Mouse (Mus musculus) midbrain, embryonic 14.5 days (tissue): Measurements from ENCODE around the gene Ppp3cb. TPM values are rescaled to one million over a fixed set of nuclear protein-coding genes. Genes with fewer than 3 reads are reported as not detected.

Source experiments
- ATAC-seq: fragments of 200-750 bp; cut with Nextera tagmentation; 2 replicates; pipeline ENCODE4 v1.8.0; 2017; ENCODE audit warnings: moderate number of reproducible peaks, moderate library complexity; ENCODE audit not compliant: low FRiP score, low TSS enrichment
- DNase-seq: peaks from one replicate; pipeline ENCODE4 v3.0.0-alpha.2; 2015
- H3K27ac ChIP-seq: fragments of 300-500 bp; sonication (generic); replicated peaks from 2 replicates; pipeline ENCODE4 v1.5.1; 2014; ENCODE audit warnings: mild to moderate bottlenecking, low read depth, low read length, moderate library complexity
- H3K27me3 ChIP-seq: fragments of 300-500 bp; sonication (generic); 2 replicates; pipeline ENCODE4 v1.6.1; 2014; ENCODE audit warnings: low read length, control low read depth, mixed read lengths; ENCODE audit not compliant: control insufficient read depth, insufficient read depth
- H3K36me3 ChIP-seq: fragments of 300-500 bp; sonication (generic); 2 replicates; pipeline ENCODE4 v1.6.1; 2014; ENCODE audit warnings: low read length, control low read depth; ENCODE audit not compliant: control insufficient read depth, insufficient read depth
- H3K4me1 ChIP-seq: fragments of 300-500 bp; sonication (generic); 2 replicates; pipeline ENCODE4 v1.6.1; 2014; ENCODE audit warnings: mild to moderate bottlenecking, antibody characterized with exemption, low read length, control low read depth; ENCODE audit not compliant: control insufficient read depth, insufficient read depth
- H3K4me2 ChIP-seq: fragments of 300-500 bp; sonication (generic); 2 replicates; pipeline ENCODE4 v1.6.1; 2014; ENCODE audit warnings: mild to moderate bottlenecking, low read length, moderate library complexity
- H3K4me3 ChIP-seq: fragments of 300-500 bp; sonication (generic); replicated peaks from 2 replicates; pipeline ENCODE4 v1.5.1; 2014; ENCODE audit warnings: low read depth, low read length
- H3K9ac ChIP-seq: fragments of 300-500 bp; sonication (generic); replicated peaks from 2 replicates; pipeline ENCODE4 v1.6.1; 2014; ENCODE audit warnings: mild to moderate bottlenecking, low read length, moderate library complexity
- H3K9me3 ChIP-seq: fragments of 300-500 bp; sonication (generic); 2 replicates; pipeline ENCODE4 v1.6.1; 2016; ENCODE audit warnings: low read length, control low read depth, mixed read lengths; ENCODE audit not compliant: control insufficient read depth
- WGBS: fragments of 180-500 bp; shearing (Covaris S2); extraction: QIAGEN DNeasy Blood & Tissue Kit; methylation state at CpG from one replicate; pipeline ENCODE4 v1.1.7; 2014; 5-methylcytosine and 5-hydroxymethylcytosine counted together
- polyA plus RNA-seq: library from polyadenylated mRNA; unstranded; fragments of >200 nt; fragmentation: Nextera tagmentation; extraction: Ambion mirVana; gene quantifications from 2 replicates; pipeline ENCODE4 v1.2.1, GENCODE M21; 2014

Gene Ppp3cb
- polyA plus RNA-seq, 1 experiment from 2014 or later = 119 TPM

- H3K27me3 ChIP-seq = no peaks in the 10 kb centered on the region
- H3K9ac ChIP-seq = no peak overlapping the region
- H3K27ac ChIP-seq = no peak overlapping the region
- 38% methylated on average over 4 of the region's 4 CpGs for WGBS
- no peaks in the 10 kb centered on the region for H3K4me1 ChIP-seq
- H3K4me3 ChIP-seq = no peak overlapping the region
- H3K36me3 ChIP-seq = no peaks in the 10 kb centered on the region
- H3K4me2 ChIP-seq = no peak overlapping the region
- no peaks in the 10 kb centered on the region for H3K9me3 ChIP-seq
- DNase-seq (no peak), ATAC-seq (no peak)
Measured at GRCm38 (mm10) chr14:20477261-20478025, 68.9 kb downstream of the Ppp3cb start.

DNA sequence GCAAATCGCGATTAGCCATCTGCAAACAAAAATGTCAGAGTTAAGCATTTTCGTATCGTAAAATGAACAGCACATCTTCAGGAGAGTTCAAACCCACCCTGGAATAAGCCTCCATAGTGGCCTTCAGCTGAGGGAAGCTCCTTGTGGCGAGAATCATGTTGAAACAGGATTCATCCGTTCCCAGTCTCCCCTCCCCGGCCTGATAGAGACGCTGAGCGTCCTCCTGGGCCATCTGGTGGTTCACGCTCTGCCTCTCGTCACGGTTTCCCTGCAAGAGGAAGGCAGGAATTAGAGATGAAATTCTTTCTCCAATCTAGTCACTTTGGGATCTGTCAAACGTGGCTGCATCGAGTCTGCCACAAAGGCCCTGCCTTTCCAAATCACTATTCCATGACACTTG is 86.2 kb downstream of the Ppp3cb start:
- ATAC-seq = no peak
- no peak overlapping the region for H3K4me3 ChIP-seq

GRCm38 (mm10) chr14:20458378-20458777 is 88.0 kb downstream of the Ppp3cb start:
- Histone ChIP-seq H3K9ac (no peak overlapping the region), H3K9me3 (no peaks in the 10 kb centered on the region), H3K4me1 (no peaks in the 10 kb centered on the region), H3K27me3 (no peaks in the 10 kb centered on the region), H3K4me2 (no peak overlapping the region), H3K36me3 (no peaks in the 10 kb centered on the region), H3K27ac (no peak overlapping the region), H3K4me3 (no peak overlapping the region)
- 91% methylated on average over 9 of the region's 9 CpGs for WGBS
- ATAC-seq (no peak), DNase-seq (no peak)

More for the DNA sequence above, 86.2 kb downstream of the Ppp3cb start:
- WGBS = 75% methylated on average over 14 of the region's 14 CpGs
- H3K36me3 ChIP-seq = 0 out of 2 replicates have a peak, but pooled peaks cover 2% of the 10 kb centered on the region
- H3K4me2 ChIP-seq = no peak overlapping the region
- no peaks in the 10 kb centered on the region for H3K9me3 ChIP-seq
- H3K9ac ChIP-seq = no peak overlapping the region
- no peaks in the 10 kb centered on the region for H3K4me1 ChIP-seq
- H3K27me3 ChIP-seq = no peaks in the 10 kb centered on the region
- no peak overlapping the region for H3K27ac ChIP-seq
- no peak for DNase-seq

DNA sequence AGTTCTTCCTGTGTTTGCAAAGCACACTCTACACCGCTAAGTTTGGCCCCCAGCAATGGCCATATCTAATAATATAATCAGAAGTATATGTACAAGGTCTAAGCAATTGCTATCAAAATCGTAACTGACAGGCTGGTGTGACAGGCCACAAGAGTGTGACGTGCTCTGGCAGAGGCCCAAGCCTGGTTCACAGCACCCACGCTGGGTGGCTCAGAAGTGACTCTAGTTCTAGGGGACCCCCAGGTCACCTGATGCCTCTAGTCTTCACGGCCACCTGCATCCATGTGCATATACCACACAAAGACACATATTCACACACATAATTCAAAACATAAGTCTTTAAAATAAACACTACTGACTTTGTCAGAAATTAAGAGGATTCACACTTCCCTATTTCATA is 93.4 kb downstream of the Ppp3cb start:
- ATAC-seq (no peak), DNase-seq (no peak)
- no peak overlapping the region for H3K9ac ChIP-seq
- H3K27ac ChIP-seq = no peak overlapping the region
- H3K4me3 ChIP-seq = no peak overlapping the region
- H3K4me1 ChIP-seq = no peaks in the 10 kb centered on the region
- no peak overlapping the region for H3K4me2 ChIP-seq
- WGBS = 94% methylated on average over 5 of the region's 5 CpGs
- no peaks in the 10 kb centered on the region for H3K36me3 ChIP-seq
- H3K27me3 ChIP-seq = no peaks in the 10 kb centered on the region
- no peaks in the 10 kb centered on the region for H3K9me3 ChIP-seq

DNA sequence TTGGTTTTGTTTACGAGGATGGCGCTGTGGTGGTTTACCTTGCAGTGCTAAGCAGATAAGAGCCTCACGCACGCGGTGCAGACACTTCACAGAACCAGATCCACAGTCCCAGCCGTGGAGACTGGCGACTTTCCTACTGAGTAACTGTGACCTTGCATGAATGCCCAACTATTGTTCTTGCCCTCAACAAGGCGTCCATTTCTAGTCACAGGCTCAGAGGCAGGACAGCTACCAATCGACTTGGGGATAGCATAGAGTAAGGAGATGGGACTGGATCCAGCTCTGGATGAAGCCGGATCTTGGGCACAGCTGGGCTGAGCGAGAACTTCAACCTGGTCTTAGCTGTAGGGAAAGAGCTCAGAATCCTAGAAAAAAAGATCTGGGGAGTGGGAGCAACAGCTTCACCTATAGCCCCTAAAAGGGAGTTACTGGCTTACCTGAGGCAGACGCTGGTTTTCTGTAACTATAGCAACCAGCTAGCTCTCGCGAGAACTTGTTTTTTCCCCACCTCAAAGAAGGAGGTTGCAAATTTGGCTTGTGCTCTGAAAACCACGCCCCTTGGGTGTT is 94.5 kb downstream of the Ppp3cb start, which contains the start of gene Cfap70:
Gene Cfap70 (minus strand): TSS at position 462 of the 567 bp plus-strand sequence.
- Histone ChIP-seq H3K27ac (0 out of 2 replicates have a peak within 1 kb of the TSS, but pooled peaks have one; percentile 20), H3K4me3 (peak within 1 kb of the TSS; percentile 34), H3K36me3 (no peaks in the 10 kb centered on the region), H3K4me2 (peak within 1 kb of the TSS; percentile 65), H3K9ac (peak within 1 kb of the TSS; percentile 45), H3K9me3 (no peaks in the 10 kb centered on the region), H3K4me1 (no peaks in the 10 kb centered on the region), H3K27me3 (no peaks in the 10 kb centered on the region)
- WGBS = 3% methylated on average over 15 of the region's 15 CpGs
- peak; percentile 83 for DNase-seq
- ATAC-seq = peak; percentile 55; the same call in 1 of the 2 replicates

- H3K36me3 ChIP-seq = no peaks in the 10 kb centered on the region
- H3K27ac ChIP-seq = 0 out of 2 replicates have a peak overlapping the region, but pooled peaks have one; percentile 20
Measured at GRCm38 (mm10) chr14:20451302-20451701, 95.1 kb downstream of the Ppp3cb start.

More at GRCm38 (mm10) chr14:20451302-20451701, 95.1 kb downstream of the Ppp3cb start:
- ATAC-seq (no peak), DNase-seq (peak; percentile 3)
- Histone ChIP-seq H3K4me3 (peak overlapping the region; percentile 34), H3K4me2 (peak overlapping the region; percentile 65), H3K27me3 (no peaks in the 10 kb centered on the region), H3K9ac (peak overlapping the region; percentile 45), H3K4me1 (no peaks in the 10 kb centered on the region), H3K9me3 (no peaks in the 10 kb centered on the region)
- 19% methylated on average over 2 of the region's 2 CpGs for WGBS

Other genes with a start within 250 kb of the Ppp3cb start
- gene Ecd, start 198.5 kb downstream of the Ppp3cb start, polyA plus RNA-seq = 43.7 and 55.1 TPM in 2 replicates
- 37.1 and 46.6 TPM in 2 replicates for gene Fam149b, start 198.4 kb downstream of the Ppp3cb start, polyA plus RNA-seq
- gene Dnajc9, start 157.7 kb downstream of the Ppp3cb start, polyA plus RNA-seq = 89.1 and 119 TPM in 2 replicates
- gene Mrps16, start 152.9 kb downstream of the Ppp3cb start, polyA plus RNA-seq = 62.8 and 68.3 TPM in 2 replicates
- gene Cfap70, start 94.3 kb downstream of the Ppp3cb start, polyA plus RNA-seq = 0.38 and 1.00 TPM in 2 replicates
- 9.4 and 11.6 TPM in 2 replicates for gene Anxa7, start 66.4 kb downstream of the Ppp3cb start, polyA plus RNA-seq
- gene Mss51, start 49.7 kb downstream of the Ppp3cb start, polyA plus RNA-seq = 0.27 and 0.49 TPM in 2 replicates
- gene Usp54, start 94.5 kb upstream of the Ppp3cb start, polyA plus RNA-seq = 10.9 and 14.5 TPM in 2 replicates
- not detected in 2 replicates for gene Myoz1, start 110.0 kb upstream of the Ppp3cb start, polyA plus RNA-seq
- gene Synpo2l, start 121.8 kb upstream of the Ppp3cb start, polyA plus RNA-seq = 0.09 TPM in 2 replicates
- 54.0 and 81.5 TPM in 2 replicates for gene Sec24c, start 127.7 kb upstream of the Ppp3cb start, polyA plus RNA-seq
- 17.9 and 22.2 TPM in 2 replicates for gene Fut11, start 148.4 kb upstream of the Ppp3cb start, polyA plus RNA-seq
- 188 and 214 TPM in 2 replicates for gene Chchd1, start 156.4 kb upstream of the Ppp3cb start, polyA plus RNA-seq
- gene Zswim8, start 161.0 kb upstream of the Ppp3cb start, polyA plus RNA-seq = 47.7 and 57.3 TPM in 2 replicates
- gene Ndst2, start 188.0 kb upstream of the Ppp3cb start, polyA plus RNA-seq = 14.5 and 20.5 TPM in 2 replicates
- gene Camk2g, start 247.5 kb upstream of the Ppp3cb start, polyA plus RNA-seq = 122 and 129 TPM in 2 replicates